Mouse (Mus musculus): ENCODE results near the gene Pnpla8.
A peak's percentile ranks its signal among the peaks of the same experiment; 100 is the strongest.
"Not testable (repeated sequence)": the region's sequence is repeated elsewhere in the genome, so short reads cannot be mapped to it uniquely, and the experiment has no call there.

Gene Pnpla8

DNA sequence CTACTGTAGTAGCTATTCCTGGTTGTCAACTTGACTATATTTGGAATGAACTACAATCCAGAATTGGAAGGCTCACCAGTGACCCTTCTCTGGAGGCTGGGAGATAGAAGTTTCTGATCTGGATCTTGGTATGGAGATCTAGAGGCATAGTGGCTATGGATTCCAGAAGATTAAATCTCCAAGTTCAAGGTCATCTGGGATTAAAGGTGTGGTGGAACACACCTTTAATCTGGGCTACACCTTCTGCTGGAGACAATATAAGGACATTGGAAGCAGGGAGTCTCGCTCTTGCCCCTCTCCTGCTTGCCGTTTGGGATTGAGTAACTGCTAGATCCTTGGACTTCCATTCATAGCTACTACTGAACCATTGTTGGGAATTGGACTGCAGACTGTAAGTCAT is at the start of gene Pnpla8:
Gene Pnpla8 (plus strand): TSS at position 301 of the 400 bp plus-strand sequence.
- not testable (repeated sequence) for DNase-seq

DNA sequence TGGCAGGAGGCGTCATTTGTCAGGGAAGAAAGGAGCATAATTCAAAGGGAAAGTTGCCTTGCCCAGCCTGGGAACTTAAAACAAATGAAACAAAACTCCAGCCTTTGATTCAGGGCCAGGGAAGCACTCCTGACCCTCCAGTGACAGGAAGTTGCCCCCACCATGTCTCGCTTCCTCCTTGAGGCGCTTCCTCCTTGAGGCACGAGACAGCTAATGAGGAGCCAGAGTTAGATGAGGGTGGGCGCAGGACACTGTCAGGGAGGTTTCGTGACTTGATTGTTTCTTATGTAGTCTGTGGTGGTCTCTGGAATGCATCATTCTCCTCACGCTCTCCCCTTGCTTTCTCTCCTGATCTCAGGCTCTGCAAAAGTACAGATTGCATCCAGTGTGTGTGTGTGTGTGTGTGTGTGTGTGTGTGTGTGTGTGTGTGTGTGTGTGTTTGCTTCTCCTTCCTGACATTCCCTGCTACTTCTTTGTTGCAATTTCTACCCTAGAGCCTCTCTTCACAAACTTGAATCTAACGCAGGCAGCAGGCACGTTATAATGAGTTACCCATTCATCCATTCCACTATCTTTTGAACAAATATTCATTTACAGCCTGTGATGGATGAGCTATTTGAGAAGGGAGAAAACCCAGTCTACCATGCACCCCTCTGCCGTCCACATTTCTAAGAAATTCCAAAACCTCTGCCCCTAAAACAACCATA is 44.7 kb upstream of the Pnpla8 start:
- peak; percentile 24 for DNase-seq

DNA sequence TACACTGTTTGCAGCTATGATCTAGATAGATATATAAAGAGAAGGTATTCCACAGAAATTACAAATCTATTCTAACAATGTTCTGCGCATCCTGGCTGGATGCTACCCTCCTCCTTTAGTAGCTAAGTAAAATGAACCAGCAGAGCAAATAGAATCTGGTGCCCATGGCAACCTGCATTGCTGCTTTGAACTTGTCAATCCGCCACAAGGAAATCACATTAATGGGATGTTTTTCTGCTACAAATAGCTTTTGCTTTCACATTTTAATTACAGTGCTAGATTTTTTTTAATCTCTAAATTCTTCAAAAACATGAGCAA is 44.2 kb upstream of the Pnpla8 start:
- DNase-seq = peak; percentile 18

DNA sequence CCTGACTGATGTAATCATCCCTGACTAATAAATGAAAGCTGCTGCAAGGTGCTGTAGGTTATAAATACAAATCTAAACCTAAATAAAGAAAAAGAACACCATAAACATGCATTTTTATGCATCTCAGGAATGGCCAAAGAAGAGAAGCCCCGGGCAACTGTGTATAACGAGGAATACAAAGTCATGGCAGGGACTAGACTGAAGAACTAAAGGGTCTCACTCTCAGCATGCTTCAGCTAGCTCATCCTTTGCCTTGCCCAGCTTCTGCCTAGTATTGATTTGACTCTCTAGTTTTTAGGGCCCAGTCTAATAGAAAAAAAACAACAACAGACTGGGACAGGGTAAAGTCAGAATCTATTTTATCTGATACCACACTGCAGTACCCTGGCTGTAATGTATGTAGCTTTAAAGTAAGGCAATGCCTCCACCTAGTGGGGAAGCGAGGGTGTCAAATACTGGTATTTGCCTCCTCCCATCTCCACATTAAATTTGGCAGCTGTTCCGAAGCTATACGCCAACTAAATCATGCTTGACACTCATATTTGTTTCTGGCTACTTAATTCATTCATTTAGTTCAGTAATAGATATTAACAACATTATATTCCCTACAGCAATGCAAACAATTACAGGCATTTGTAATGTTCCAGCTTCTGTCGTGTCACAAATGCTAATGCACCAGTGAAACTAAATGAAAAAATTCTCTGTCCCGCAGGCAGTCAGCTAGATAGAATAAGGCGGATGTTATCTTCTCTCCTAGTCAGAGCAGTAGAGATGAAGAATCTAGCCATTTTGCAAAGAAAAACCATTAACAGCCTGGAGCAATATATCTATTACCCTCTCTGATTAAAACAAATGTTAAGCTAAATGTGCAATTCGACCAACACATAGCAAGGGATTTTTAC is 39.8 kb upstream of the Pnpla8 start:
- DNase-seq = peak; percentile 73

DNA sequence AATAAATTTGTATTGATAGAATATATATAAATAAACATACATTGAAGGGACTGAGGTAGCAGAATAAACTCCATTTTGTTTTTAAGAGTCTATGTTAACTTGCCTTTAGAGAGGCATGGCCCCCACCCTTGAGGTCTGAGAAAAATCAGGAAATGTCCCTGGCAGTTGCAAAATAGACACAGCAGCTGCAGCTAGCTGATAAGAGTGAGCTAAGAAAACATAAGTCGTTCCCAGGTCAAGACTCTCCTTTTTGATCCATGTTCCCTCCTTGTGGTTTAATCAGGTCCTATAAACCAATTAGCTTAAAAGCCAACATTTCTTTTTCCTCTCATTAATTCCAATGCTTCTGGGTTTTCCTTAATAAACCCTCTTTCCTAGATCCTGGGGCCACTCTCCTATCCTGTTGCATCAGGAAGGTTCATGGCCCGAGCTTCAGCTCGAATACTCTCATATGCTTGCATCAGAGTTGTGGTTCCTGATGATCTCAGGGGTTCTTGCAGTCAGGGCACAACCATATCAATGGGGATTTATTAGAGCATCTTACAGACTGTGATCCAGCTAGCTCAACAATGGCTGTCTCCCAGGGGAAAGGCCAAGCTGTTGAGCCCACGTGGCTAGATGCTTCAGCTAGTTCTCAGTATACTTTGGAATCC is 23.2 kb upstream of the Pnpla8 start:
- no peak for DNase-seq

DNA sequence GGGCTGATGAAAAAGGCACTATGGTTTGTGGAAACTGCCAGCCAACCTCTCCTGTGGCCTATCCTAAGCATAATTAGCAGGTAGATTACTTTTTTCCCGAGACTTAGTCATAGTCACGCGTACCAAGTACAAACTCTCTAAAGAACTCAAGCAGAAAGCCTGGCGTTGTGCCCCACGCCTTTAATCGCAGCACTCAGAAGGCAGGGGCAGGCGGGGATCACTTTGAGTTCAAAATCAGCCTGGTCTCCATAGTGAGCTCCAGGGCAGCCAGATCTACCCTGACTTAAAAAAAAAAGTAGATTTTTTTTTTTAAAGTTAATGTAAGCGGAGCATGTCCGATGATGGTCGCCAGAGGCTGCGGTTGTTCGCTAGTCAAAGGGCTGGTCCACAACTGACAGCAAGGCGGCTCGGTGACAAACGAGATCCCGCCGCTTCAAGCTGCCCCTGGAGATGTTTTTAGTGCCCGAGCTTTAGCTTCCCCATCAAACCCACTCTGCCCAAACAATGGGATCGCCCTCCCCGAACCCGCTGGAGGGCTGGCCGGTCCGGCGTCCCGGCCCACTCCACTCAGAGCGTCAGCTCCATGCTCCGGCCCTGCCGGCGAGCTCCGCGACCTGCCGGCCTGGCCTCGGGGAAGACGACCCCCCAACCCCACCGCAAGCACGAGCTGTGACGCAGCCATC is 11.9 kb upstream of the Pnpla8 start:
- peak; percentile 54 for DNase-seq

DNA sequence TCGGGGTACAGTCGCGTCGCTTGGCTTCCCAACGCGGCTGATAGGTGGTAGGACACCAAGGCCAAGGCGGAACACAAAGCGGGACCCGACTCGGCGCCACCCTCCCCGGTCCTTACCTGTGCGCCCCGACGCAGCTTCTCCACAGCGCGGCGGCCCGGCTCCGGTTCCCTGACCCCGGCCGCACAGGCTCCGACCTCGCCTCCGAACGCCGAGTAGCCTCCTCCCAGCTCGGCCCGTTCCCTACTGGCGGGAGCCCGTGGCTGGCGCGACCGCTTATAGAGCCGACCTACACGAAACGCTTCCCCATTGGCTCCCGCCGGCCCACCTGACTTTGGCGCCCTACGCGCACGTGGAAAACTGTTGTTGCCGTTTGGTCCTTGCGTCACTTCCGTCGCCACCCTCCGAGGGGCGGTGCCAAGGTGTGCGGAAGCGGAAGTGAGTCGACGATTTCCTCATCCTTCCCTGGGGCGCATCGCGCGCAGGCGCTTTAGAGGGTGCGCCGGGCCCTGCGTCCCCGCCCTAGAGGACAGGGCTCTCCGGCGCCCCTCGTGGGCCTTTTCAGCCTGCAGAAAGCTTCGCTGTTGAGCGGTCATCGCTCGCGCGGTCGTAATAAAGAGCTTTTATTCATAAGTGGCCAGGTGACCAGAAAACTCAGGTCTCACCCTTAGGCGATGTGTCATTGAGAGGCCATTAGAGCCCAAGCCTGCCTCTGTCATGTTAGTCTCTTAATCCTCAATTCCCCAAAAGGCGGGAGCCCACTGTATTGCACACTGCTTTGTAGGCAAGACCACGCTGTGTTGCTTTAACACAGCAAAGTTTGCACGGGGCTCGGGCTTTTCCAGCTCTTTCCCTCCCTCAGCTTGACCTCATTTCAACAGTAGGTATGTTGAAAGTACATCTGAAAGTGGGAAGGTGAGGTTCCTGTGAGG is 11.1 kb upstream of the Pnpla8 start, which contains the start of gene Dnajb9:
Gene Dnajb9 (minus strand): TSS at position 503 of the 929 bp plus-strand sequence.
- peak; percentile 99 for DNase-seq

DNA sequence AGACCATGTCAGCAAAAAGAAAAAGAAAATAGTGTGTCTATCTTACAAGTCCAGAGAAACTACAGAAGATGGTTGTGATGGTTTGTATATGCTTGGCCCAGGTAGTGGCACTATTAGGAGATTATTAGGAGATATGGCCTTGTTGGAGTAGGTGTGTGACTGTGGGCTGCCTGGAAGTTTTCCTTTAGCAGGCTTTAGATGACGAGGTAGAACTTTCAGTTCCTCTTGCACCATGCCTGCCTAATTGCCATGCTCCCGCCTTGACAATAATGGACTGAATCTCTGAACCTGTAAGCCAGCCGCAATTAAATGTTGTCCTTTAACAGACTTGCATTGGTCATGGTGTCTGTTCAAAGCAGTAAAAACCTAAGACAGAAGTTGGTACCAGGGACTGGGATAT is 9.6 kb upstream of the Pnpla8 start:
- no peak for DNase-seq

DNA sequence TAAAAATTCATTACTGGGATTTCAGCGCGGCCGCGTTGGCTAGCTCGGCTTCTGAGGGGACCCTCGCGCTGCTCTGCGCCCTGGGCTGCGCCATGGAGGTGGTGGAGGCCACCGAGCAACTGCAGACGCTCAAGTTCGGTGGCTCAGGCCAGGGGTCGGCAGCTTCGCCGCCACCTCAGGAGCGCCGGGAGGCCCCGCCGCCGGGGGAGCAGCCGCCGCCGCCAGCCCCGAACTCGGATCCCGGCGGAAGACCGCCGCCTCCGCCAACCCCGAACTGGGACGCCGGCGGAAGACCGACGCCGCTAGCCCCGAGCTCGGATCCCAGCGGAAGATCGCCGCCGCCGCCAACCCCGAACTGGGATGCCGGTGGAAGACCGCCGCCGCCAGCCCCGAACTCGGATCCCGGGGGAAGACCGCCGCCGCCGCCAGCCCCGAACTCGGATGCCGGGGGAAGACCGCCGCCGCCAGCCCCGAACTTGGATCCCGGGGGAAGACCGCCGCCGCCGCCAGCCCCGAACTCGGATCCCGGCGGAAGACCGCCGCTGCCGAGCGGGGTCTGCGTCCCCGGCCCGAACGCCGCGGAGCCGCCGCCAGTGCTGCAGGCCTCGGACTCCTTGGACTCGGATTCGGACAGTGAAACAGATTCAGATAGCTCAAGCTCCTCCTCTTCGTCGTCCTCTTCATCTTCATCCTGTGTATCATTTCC is 634 bp downstream of the Pnpla8 start:
- DNase-seq = peak; percentile 52

DNA sequence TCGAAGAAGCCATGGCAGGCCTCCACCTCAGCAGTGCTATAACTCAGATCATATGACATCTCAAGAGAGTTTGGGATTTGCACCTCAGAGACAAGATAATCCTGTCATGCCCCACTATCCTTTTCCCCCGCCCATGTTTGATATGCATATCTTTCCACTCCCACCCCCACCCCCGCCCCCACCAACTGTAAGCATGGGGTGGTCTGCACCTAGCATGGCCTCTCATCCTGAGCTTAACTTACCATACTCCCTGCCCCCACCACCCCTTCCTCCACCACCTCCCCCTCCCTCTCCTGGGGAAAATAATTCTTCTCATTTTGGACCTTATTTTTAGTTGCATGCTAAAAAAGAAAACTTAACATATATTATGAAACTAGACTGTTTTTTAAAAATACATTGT is 1.9 kb downstream of the Pnpla8 start:
- no peak for DNase-seq

DNA sequence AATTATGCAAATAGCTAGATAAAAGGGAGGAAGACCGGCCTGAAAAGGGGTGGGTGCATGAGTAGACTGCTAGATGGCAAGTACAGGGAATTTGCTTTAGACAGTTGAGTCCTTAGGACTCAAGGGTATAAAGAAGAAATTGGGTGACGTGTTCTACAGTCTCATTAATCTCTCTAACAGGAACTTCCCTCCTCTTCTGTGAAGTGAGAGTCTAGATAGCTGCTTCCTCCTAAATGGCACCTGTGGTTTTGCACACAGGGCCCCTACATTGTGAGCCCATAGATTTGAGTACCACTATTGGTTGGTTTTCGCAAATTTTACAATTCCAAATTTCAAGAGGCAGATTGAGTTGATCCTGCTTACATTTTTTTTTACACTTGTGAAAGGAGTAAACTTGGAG is 3.5 kb downstream of the Pnpla8 start:
- no peak for DNase-seq

DNA sequence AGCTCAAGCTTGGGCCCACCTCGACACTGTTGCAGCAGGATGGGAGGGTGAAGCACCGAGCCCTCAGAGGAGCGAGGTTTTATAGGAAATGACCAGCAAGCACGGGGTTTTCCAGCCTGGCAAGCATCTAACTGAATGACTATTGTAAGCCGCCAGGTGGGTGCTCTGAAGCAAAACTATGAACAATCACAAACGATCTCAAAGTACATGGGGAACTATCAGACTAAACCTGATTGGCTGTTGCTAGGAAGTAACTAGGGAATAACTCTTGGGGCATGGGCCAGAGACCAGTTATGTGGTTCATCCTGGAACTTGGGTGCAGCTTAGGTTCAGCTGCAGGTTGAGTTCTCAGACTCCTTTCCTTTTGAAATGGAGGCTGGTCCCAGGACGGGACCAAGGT is 19.9 kb downstream of the Pnpla8 start:
- DNase-seq = no peak

DNA sequence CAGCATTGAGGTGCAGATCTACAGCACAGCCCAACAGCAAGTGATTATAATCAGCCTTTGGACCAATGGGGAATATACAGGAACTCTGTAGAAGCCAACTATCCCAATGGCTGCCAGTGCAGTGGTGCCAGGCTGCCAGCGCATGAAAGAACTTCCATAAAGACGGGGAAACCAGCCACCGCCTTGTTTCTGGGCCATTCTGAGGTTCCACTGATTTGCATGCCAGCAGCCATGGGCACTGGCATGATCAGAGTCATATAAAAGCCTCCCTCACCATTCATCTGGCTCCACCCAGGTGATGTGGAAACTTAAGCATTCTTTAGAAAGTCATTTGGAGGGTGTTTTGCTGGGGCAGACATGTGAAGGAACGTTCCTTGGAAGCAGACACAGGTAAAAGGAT is 21.2 kb downstream of the Pnpla8 start:
- DNase-seq = no peak

DNA sequence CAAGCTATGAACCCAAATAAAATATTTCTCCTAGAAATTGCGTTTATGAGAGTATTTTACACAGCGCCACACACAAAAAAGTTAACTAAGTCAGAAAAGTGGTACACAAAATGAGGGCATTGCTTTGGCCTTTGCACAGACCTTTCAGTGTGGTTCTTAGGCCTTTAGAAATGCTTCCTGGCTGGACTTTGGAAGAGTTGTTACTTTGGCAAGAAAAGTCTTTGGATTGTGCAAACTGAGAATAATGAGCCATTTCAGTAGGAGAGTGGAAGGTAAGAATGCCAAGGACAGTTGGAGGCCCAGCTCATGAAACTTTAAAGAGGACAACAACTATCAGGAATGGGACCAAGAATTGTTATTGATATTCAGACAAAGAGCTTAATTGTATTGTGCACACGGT is 24.6 kb downstream of the Pnpla8 start:
- no peak for DNase-seq

DNA sequence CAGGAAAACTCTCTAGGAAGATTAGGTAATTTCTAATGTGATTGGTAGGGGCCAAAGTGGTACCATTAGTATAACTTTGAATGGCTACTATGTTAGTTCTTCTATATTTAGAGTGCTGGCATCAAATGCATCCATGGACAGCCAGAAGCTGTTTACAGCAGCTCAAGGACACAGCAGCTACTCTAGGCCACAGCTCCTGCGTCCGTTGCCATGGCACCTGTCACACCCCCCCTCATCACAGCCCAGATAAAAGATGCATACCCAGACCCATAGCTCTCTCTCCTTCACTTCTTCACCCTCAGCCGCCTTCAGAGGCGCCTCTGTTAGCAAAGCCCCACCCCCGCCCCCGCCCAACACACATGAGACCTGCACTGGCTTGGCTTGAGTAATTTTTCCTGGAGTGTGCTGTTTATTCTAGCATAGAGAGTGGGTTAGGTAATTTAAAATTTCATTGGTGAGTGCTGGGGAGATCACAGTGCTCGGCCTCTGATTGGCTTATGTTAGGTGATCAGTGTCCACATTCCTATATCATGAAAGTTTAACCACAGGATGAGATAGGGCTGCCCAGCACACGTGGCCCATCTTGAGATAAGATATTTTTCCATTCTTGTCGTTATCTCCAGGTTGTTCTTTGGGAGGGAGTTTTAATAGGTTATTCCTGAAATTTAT is 27.3 kb downstream of the Pnpla8 start:
- DNase-seq = no peak

DNA sequence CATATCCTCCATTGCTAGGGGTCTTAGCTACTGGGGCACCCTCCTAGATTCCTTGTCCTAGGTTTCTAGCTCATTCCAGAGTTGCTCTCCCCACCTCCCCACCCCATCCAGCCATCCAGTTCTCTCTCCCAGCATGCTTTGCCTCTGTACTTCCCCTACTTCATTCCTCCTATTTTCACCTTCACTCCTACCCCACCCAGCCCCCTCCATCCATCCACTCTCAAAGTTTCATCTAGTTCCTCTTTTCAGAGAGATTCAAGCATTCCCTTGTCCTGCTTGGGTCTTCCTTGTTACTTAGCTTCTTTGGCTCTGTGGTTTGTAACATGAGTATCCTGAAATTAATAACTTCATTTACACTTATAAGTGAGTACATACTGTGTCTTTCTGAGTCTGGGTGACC is 41.4 kb downstream of the Pnpla8 start:
- no peak for DNase-seq

DNA sequence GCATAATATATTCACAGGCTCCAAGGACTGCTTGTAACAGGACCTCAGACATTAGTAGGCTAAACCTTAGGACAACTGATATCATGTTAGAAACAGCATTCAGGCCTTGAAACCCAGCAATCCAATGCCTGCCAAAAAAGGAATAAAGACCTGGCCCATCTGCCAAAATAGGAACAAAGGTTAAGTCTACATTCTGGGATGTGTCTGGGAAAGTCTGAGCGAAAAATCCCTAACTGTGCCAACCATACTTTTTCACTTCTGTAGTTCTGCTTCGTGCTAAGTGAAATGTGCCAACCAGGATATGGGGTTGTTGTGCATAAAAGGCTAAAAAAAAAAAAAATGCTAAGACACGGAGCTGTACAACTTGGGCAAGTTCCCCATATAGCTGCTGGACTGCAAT is 44.5 kb downstream of the Pnpla8 start:
- DNase-seq = no peak

DNA sequence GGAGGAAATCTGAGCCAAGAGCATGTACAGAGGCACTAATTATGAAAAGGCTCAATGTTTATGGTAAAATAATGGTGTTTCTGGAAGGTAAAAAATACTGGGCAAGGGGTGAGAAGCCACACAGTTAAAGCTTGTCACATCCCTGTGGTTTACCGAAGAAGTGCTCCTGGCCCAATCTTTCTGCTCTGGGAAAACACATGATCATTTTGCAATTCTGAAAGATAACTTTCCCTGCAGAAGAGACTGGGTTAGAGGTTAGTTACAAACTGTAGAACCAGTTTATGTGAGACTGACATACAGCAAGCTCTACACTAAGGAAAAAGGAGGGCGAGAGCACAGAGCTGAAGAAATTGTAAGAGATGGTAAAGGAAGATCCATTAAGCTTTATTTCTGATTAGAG is 46.0 kb downstream of the Pnpla8 start:
- no peak for DNase-seq

DNA sequence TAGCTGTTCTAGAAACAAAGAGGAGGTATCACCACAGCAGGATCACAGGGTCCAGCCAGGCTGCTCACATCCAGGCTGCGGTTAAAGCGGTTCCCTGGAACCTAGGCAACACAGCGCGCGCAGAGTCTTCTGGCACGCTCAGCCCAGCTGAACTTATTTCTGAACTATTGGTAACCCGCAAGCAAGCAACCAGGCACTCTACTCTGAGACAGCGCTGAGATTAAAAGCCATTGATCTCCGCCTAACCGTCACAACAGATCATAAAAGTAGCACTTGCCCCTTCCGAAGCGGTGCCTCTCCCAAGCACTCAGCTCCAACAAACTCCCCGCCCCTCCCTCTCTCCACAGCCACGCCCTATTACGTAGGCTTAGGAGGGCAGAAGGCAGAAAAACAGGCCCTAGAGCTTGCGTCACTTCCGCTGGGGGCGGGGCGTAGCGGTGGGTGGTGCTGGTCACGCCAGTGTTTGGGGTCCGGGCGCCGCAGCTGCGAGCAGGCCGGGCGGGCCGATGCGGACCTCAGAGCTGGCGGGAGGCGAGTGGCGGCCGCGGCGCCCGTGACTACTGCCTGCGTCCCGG is 47.6 kb downstream of the Pnpla8 start:
- peak; percentile 98 for DNase-seq

DNA sequence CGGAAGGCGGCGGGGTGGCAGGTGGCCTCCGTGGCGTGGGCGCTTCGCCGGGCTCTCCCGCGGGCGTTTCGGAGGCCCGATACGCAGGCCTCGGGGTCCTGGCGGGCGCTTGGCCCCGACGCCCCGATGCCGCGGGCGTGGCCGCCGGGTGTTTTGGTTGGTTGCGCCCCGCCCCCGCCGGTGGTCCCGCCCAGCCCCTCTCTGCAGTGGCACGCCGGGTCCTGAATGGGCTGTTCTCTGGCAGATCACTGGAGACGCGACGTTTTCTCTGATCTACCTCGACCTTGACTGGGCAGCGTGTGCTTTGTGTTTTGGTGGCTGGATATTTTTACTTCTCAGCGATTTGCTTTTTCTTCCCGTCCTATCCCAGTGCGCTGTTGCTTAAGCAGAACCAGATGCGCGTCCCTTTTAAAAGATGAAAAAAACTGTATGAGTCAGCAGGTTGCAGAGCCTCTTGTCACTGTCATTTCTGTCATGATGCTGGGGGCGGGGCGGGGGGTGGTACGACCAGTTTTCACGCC is 48.2 kb downstream of the Pnpla8 start:
- peak; percentile 92 for DNase-seq
